Mouse (Mus musculus) c-Kit-positive CD71-negative TER-119-negative erythroid progenitor cells, embryonic 14.5 days (primary cell): Measurements from ENCODE around the gene Setd1b.

Experiments
- DNase-seq: peaks from one replicate; pipeline ENCODE4 v3.0.0-alpha.2; 2013; ENCODE audit warnings: low read depth

The Setd1b gene

GRCm38 (mm10) chr5:123142161-123143157 is at the start of gene Setd1b:
Setd1b (plus strand) TSS chr5:123142193.
- no peak for DNase-seq

- DNase-seq: no peak
These were observed 48.8 kb upstream of the Setd1b start for GRCm38 (mm10) chr5:123093077-123093633.

GRCm38 (mm10) chr5:123094238-123094991 is 47.6 kb upstream of the Setd1b start:
- DNase-seq: no peak

GRCm38 (mm10) chr5:123096299-123096698 is 45.7 kb upstream of the Setd1b start:
- DNase-seq: no peak

GRCm38 (mm10) chr5:123098487-123098886 is 43.5 kb upstream of the Setd1b start:
- no peak for DNase-seq

- no peak for DNase-seq
These were observed 39.6 kb upstream of the Setd1b start for GRCm38 (mm10) chr5:123102376-123102775.

GRCm38 (mm10) chr5:123103556-123103955 is 38.4 kb upstream of the Setd1b start:
- no peak for DNase-seq

- DNase-seq: no peak
These were observed 37.2 kb upstream of the Setd1b start for GRCm38 (mm10) chr5:123104769-123105168.

- no peak for DNase-seq
These were observed 32.4 kb upstream of the Setd1b start for GRCm38 (mm10) chr5:123109452-123110203.

- DNase-seq: no peak
These were observed 31.7 kb upstream of the Setd1b start for GRCm38 (mm10) chr5:123110296-123110721.

DNA sequence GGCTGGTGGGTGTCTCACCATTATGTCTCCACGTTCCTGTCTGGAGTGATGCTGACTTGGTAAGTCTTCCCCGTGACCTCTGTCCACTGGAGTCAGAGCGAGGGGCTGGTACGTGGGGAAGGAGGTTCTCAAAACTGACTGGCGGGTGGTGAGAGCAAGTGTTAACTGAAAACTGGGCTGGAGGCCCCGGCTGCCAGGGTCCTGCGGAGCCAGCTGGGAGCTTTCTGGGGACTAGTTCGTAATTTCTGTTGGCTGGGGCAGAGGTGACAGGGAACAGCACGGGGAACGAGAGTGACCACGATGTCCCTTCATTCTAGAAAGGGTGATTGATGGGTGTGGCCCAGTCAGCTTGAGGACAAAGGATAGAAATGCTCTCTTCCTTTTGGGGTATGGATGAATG is 27.9 kb upstream of the Setd1b start:
- DNase-seq: no peak

DNA sequence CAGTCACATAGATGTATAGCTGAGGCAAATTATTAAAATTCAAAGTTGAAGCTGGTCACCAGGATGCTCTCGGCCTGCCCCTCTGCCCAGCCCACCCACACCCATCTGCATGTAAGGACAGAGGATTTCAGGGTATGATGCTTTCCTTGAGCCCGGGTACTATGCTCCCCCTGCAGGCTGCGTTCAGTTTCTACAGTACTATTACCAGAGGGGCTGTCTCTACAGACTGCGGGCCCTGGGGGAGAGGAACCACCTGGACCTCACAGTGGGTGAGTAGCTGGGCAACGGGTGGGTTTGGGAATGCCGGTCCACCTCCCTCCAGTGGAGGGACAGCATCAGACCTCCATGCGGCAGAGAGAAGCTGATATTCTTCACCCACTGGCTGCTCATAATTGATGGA is 27.1 kb upstream of the Setd1b start:
- DNase-seq: no peak

- DNase-seq: no peak
These were observed 25.9 kb upstream of the Setd1b start for GRCm38 (mm10) chr5:123116080-123116479.

GRCm38 (mm10) chr5:123117257-123117656 is 24.7 kb upstream of the Setd1b start:
- no peak for DNase-seq

GRCm38 (mm10) chr5:123117773-123118172 is 24.2 kb upstream of the Setd1b start:
- no peak for DNase-seq

GRCm38 (mm10) chr5:123118826-123119225 is 23.2 kb upstream of the Setd1b start:
- DNase-seq: no peak

GRCm38 (mm10) chr5:123120624-123121215 is 21.3 kb upstream of the Setd1b start:
- no peak for DNase-seq

GRCm38 (mm10) chr5:123122181-123122580 is 19.8 kb upstream of the Setd1b start:
- DNase-seq: no peak

GRCm38 (mm10) chr5:123125105-123125504 is 16.9 kb upstream of the Setd1b start:
- DNase-seq: no peak

DNA sequence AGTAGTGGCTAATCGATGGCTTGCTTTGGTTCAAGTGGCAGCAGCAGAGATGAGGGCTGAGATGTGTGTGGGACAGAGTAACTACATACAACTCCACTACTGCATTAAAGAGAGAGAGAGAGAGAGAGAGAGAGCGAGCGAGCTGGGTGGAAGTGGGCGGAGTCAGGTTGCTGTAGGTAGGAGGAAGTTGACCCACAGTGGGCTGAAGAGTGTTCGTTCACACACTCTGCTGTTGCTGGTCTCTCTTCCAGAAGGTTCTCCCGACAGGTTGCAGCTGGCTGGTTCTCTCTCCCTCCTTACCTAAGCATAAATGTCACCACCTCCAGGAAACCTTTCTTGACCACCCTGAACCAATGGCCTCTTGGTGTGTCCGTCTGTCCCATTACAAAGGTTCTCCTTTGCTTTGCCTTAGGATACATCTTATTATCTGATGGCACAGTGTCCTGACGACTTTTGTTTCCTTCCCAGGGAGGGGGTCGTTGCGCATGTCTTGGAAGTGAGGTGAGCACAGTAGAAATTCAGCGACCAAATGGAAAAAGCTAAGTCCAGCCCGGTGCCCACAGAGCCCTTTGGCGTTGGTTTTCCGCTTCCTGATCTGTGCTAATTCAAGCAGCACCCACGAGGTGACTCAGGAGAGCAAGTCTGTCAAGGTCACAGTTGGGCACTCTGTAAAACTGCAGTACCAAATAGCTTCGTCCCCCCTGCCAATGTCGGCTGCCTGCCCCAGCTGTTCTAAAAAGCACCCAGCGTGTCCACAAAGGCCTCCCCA is 16.2 kb upstream of the Setd1b start:
- DNase-seq: no peak

DNA sequence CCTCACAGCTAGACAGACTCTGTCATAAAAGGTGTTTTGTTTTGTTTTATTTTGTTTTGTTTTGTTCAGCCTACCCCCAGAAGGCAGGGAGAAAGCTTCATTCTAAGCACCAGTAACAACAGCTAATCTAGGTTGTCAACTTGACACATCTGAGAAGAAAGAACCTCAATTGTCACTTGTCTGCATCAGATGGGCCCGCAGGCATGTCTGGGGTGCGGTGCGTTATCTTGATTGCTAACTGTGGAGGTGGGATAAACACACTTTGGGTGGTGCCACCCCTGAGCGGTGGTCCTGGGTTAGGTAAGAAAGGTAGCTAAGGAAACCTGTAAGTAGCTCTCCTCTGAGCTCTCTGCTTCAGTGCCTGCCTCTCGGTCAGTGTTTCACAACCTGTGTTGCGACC is 15.0 kb upstream of the Setd1b start:
- no peak for DNase-seq
